Mouse (Mus musculus): ENCODE measurements around the gene Hes2. TPM values are rescaled to one million over a fixed set of nuclear protein-coding genes. Genes with fewer than 3 reads are reported as not detected.

Gene Hes2
- polyA plus RNA-seq, 2 experiments: 0.01 to 0.05 TPM

DNA sequence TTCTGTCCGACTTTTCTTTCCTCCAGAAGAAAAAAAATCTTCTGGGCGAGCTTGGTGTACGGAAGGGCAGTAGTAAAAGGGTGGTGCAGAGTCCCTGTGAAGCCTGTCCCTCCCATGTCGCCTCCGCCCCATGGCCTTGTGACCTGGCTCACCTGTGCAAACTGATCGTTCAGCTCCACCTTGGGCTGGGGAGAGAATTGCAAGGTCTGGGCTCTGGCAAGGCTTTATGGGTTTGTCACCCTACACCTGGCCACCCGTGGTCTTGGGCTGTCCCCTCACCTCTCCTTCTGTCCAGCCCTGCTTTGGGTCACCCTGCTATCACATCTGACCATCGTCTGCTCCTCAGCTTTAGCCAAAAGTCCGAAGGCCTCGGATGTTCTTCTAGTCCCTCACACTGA lies 25.9 kb upstream of the Hes2 start:
- no peak overlapping the region for H3K4me2 ChIP-seq (ENCODE audit: low read depth)
- DNase-seq (ENCODE audit: low read depth in 3 of 3, low spot score in 3 of 3) (no peak), ATAC-seq (ENCODE audit: insufficient read depth) (no peak)
- no peak overlapping the region for H3K9ac ChIP-seq (replicated peaks)
- H3K27me3 ChIP-seq (ENCODE audit: control insufficient read depth, insufficient read depth, low read length): peaks cover 67% of the 10 kb centered on the region
- H3K4me3 ChIP-seq (ENCODE audit: insufficient read depth in 1 of 2, low read depth in 2 of 2, low read length in 2 of 2): no peak overlapping the region
- H3K36me3 ChIP-seq (replicated peaks; ENCODE audit: control insufficient read depth, insufficient read depth, low read depth): no peaks in the 10 kb centered on the region
- no peak for TF ChIP-seq CTCF (IDR thresholded peaks at IDR 0.05; ENCODE audit: low read depth)
- no peak for TF ChIP-seq EP300 (IDR thresholded peaks at IDR 0.05; ENCODE audit: low read depth)
- no peaks in the 10 kb centered on the region for H3K9me3 ChIP-seq (ENCODE audit: control insufficient read depth, low read length)
- 33% methylated on average over 10 of the region's 10 CpGs for WGBS (ENCODE audit: insufficient replicate concordance)
- no peak overlapping the region for H3K27ac ChIP-seq
- no peaks in the 10 kb centered on the region for H3K4me1 ChIP-seq (replicated peaks; ENCODE audit: control insufficient read depth in 2 of 2, insufficient read depth in 2 of 2, low read length in 1 of 2)

DNA sequence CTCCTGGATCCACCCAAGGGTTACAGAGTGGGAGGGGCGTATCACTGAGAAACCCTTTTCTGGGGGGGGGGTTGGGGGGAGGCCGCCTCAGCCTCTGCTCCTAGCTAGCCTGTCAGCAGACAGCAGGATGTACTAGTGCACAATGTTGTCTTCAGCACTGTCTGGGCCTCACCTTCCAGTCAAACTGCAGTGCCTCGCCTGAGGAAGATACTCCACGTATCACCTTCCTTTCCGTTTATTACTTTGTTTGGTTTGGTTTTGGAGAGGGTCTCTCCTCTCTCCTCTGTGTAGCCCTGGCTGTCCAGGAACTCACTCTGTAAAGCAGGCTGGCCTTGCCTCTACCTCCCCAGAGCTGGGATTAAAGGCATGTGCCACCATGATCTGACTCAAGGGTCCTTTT lies 25.5 kb upstream of the Hes2 start:
- H3K27ac ChIP-seq: no peak overlapping the region
- H3K4me1 ChIP-seq (replicated peaks; ENCODE audit: control insufficient read depth in 2 of 2, insufficient read depth in 2 of 2, low read length in 1 of 2): peaks cover 0 to under 1% of the 10 kb centered on the region in 2 experiments; a peak in 3 of 4 replicates
- H3K4me2 ChIP-seq (ENCODE audit: low read depth): no peak overlapping the region
- H3K9ac ChIP-seq (replicated peaks): no peak overlapping the region
- no peak overlapping the region for H3K4me3 ChIP-seq (ENCODE audit: insufficient read depth in 1 of 2, low read depth in 2 of 2, low read length in 2 of 2)
- no peaks in the 10 kb centered on the region for H3K9me3 ChIP-seq (ENCODE audit: control insufficient read depth, low read length)
- DNase-seq (ENCODE audit: low read depth in 3 of 3, low spot score in 3 of 3) (no peak), ATAC-seq (ENCODE audit: insufficient read depth) (no peak)
- TF ChIP-seq EP300 (IDR thresholded peaks at IDR 0.05; ENCODE audit: low read depth): no peak
- no peak for TF ChIP-seq CTCF (IDR thresholded peaks at IDR 0.05; ENCODE audit: low read depth)
- peaks cover 63% of the 10 kb centered on the region for H3K27me3 ChIP-seq (ENCODE audit: control insufficient read depth, insufficient read depth, low read length)
- H3K36me3 ChIP-seq (replicated peaks; ENCODE audit: control insufficient read depth, insufficient read depth, low read depth): no peaks in the 10 kb centered on the region
- 41% methylated on average over 5 of the region's 5 CpGs for WGBS (ENCODE audit: insufficient replicate concordance)

DNA sequence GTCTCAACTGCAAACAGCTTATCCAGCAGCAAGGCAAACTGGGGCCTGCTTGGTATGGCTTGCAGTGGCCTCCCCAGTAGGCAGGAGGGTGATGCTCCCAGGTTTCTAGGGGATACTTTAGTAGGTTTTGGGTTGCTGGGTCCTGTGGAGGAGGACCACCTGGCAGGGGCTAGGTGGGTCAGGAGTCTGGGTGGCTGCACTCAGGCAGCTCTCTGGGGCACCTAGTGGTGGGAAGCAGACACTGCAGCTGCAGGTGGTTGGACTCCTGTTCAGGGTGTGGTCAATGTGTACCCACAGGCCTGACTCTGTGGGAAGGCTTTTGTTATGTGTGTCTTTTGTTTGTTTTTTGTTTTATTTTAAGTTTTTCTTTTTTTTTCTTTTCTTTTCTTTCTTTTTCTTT lies 24.2 kb upstream of the Hes2 start:
- Histone ChIP-seq H3K27me3 (ENCODE audit: control insufficient read depth, insufficient read depth, low read length) (peaks cover 50% of the 10 kb centered on the region), H3K4me1 (replicated peaks; ENCODE audit: control insufficient read depth in 2 of 2, insufficient read depth in 2 of 2, low read length in 1 of 2) (peaks cover 3 to 6% of the 10 kb centered on the region in 2 experiments; a peak in 3 of 4 replicates), H3K36me3 (replicated peaks; ENCODE audit: control insufficient read depth, insufficient read depth, low read depth) (no peaks in the 10 kb centered on the region), H3K27ac (no peak overlapping the region), H3K9ac (replicated peaks) (no peak overlapping the region), H3K9me3 (ENCODE audit: control insufficient read depth, low read length) (no peaks in the 10 kb centered on the region), H3K4me3 (ENCODE audit: insufficient read depth in 1 of 2, low read depth in 2 of 2, low read length in 2 of 2) (no peak overlapping the region), H3K4me2 (ENCODE audit: low read depth) (no peak overlapping the region)
- no peak for TF ChIP-seq EP300 (IDR thresholded peaks at IDR 0.05; ENCODE audit: low read depth)
- TF ChIP-seq CTCF (IDR thresholded peaks at IDR 0.05; ENCODE audit: low read depth): peak; percentile 91
- DNase-seq (ENCODE audit: low read depth in 3 of 3, low spot score in 3 of 3) (peak in 1 of 3 experiments; percentile 48), ATAC-seq (ENCODE audit: insufficient read depth) (no peak)

DNA sequence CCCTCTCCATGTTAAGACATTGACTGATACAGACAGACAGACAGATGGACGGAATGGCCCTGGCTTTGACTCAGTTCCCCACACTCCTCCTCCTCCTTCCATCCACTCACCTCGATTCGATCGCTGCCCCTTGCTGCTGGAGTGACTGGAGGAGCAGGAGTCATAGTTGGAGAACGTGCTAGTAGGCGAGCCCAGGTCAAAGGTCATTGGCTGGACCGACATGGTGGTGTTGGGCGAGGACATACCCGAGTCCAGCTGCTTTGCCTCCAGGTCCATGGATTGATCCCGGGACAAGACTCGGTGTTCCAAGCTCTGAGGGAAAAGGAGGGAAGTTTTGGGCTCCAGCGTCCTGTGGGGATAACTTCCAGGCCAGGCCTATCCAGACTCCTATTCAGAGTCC lies 23.3 kb upstream of the Hes2 start:
- Histone ChIP-seq H3K4me1 (replicated peaks; ENCODE audit: control insufficient read depth in 2 of 2, insufficient read depth in 2 of 2, low read length in 1 of 2) (peaks cover 3 to 6% of the 10 kb centered on the region in 2 experiments; a peak in 3 of 4 replicates), H3K4me2 (ENCODE audit: low read depth) (no peak overlapping the region), H3K36me3 (replicated peaks; ENCODE audit: control insufficient read depth, insufficient read depth, low read depth) (no peaks in the 10 kb centered on the region), H3K27ac (no peak overlapping the region), H3K4me3 (ENCODE audit: insufficient read depth in 1 of 2, low read depth in 2 of 2, low read length in 2 of 2) (no peak overlapping the region), H3K9me3 (ENCODE audit: control insufficient read depth, low read length) (no peaks in the 10 kb centered on the region), H3K9ac (replicated peaks) (no peak overlapping the region), H3K27me3 (ENCODE audit: control insufficient read depth, insufficient read depth, low read length) (peaks cover 41% of the 10 kb centered on the region)
- DNase-seq (ENCODE audit: low read depth in 3 of 3, low spot score in 3 of 3): no peak
- TF ChIP-seq EP300 (IDR thresholded peaks at IDR 0.05; ENCODE audit: low read depth): no peak
- 71% methylated on average over 12 of the region's 12 CpGs for WGBS (ENCODE audit: insufficient replicate concordance)
- ATAC-seq (ENCODE audit: insufficient read depth): no peak

DNA sequence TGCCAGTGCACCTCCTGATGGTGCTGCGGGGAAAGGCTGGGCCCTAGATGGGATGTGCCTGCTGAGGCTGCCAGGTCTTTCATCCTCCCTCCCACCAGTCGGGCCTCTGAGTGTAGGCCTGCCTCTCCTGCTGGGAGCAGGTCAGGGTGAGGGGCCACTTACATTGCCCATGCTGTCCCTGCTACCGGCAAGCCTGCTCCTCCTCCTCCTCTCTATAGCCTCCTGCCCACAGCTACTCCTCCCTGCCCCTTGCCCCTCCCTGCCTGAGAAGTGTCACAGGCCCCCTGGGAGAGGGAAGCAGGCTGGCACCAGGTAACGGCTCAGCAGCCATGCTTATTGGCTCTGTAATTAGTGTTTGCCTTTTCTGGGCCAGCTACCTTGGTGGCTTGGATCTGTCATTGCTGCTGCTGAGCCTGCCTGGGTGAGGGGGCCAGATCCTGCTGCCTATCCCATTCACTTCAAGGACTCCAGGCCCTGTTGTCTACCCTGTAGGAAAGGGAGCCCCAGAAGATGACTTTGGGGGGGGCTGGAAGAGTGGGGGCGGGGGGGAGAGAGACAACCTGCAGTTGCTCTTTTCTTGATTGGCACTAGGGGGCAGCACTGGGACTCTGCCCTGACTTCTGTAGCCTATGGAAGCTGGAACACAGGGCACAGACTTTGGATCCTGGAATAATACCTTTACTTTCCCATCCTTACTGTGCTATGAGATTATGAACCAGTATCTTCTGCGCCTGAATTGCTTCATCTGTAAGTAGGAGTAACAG lies 22.4 kb upstream of the Hes2 start:
- DNase-seq (ENCODE audit: low read depth in 3 of 3, low spot score in 3 of 3) (no peak), ATAC-seq (ENCODE audit: insufficient read depth) (no peak)
- peaks cover 32% of the 10 kb centered on the region for H3K27me3 ChIP-seq (ENCODE audit: control insufficient read depth, insufficient read depth, low read length)
- 38% methylated on average over 6 of the region's 6 CpGs for WGBS (ENCODE audit: insufficient replicate concordance)
- TF ChIP-seq CTCF (IDR thresholded peaks at IDR 0.05; ENCODE audit: low read depth) (peak; percentile 74), EP300 (IDR thresholded peaks at IDR 0.05; ENCODE audit: low read depth) (no peak)
- peaks cover 3 to 6% of the 10 kb centered on the region in 2 experiments; a peak in 3 of 4 replicates for H3K4me1 ChIP-seq (replicated peaks; ENCODE audit: control insufficient read depth in 2 of 2, insufficient read depth in 2 of 2, low read length in 1 of 2)
- H3K27ac ChIP-seq: no peak overlapping the region
- no peaks in the 10 kb centered on the region for H3K9me3 ChIP-seq (ENCODE audit: control insufficient read depth, low read length)
- H3K36me3 ChIP-seq (replicated peaks; ENCODE audit: control insufficient read depth, insufficient read depth, low read depth): no peaks in the 10 kb centered on the region
- no peak overlapping the region for H3K4me2 ChIP-seq (ENCODE audit: low read depth)
- no peak overlapping the region for H3K4me3 ChIP-seq (ENCODE audit: insufficient read depth in 1 of 2, low read depth in 2 of 2, low read length in 2 of 2)
- no peak overlapping the region for H3K9ac ChIP-seq (replicated peaks)
